Mouse (Mus musculus) myocyte (in vitro differentiated cells): ENCODE data around the gene Ankrd50. TPM values are rescaled to one million over a fixed set of nuclear protein-coding genes. Genes with fewer than 3 reads are reported as not detected.

Experiments used
- H3K27me3 ChIP-seq: one replicate; pipeline ENCODE4 v1.6.1; 2011; ENCODE audit not compliant: control insufficient read depth, insufficient read depth, insufficient read length
- H3K36me3 ChIP-seq: one replicate; pipeline ENCODE4 v1.6.1; 2011; ENCODE audit not compliant: control insufficient read depth, insufficient read depth
- H3K4me2 ChIP-seq: one replicate; pipeline ENCODE4 v1.6.1; 2011; ENCODE audit warnings: low read depth, control low read depth
- H3K4me3 ChIP-seq: one replicate; pipeline ENCODE4 v1.5.1; 2011; ENCODE audit warnings: mild to moderate bottlenecking, control low read depth, moderate library complexity
- H3K79me2 ChIP-seq: one replicate; pipeline ENCODE4 v1.6.1; 2011; ENCODE audit not compliant: control insufficient read depth, insufficient read depth
- H3ac ChIP-seq: one replicate; pipeline ENCODE4 v1.6.1; 2011; ENCODE audit not compliant: control insufficient read depth, insufficient read length
- CEBPB ChIP-seq: IDR thresholded peaks from 2 replicates; pipeline ENCODE4 v1.6.1; 2011; ENCODE audit warnings: mild to moderate bottlenecking, moderate library complexity; ENCODE audit not compliant: poor library complexity, insufficient read depth, severe bottlenecking
- E2F4 ChIP-seq: IDR thresholded peaks from one replicate; pipeline ENCODE4 v1.6.1; 2011; ENCODE audit warnings: mild to moderate bottlenecking, control low read depth, moderate library complexity; ENCODE audit not compliant: insufficient read depth
- MAX ChIP-seq: IDR thresholded peaks from one replicate; pipeline ENCODE4 v1.6.1; 2011; ENCODE audit warnings: low read depth, mild to moderate bottlenecking, control low read depth
- MYOD1 ChIP-seq, 3 experiments: IDR thresholded peaks; one replicate each; pipeline ENCODE4 v1.6.1; 2011; ENCODE audit warnings: control low read depth in 2 of 3, low read depth in 2 of 3, mild to moderate bottlenecking in 2 of 3, moderate library complexity in 1 of 3; ENCODE audit not compliant: insufficient read length in 2 of 3, control insufficient read depth in 1 of 3
- MYOG ChIP-seq, 3 experiments: IDR thresholded peaks; one replicate each; pipeline ENCODE4 v1.6.1; 2011; ENCODE audit warnings: control low read depth in 2 of 3, low read depth in 2 of 3, mild to moderate bottlenecking in 2 of 3; ENCODE audit not compliant: insufficient read length in 2 of 3, control insufficient read depth in 1 of 3, insufficient read depth in 1 of 3
- POLR2A ChIP-seq: IDR thresholded peaks from one replicate; pipeline ENCODE4 v1.6.1; 2011; ENCODE audit warnings: low read depth, mild to moderate bottlenecking, control low read depth, moderate library complexity; ENCODE audit not compliant: insufficient read length
- POLR2AphosphoS2 ChIP-seq: IDR thresholded peaks from one replicate; pipeline ENCODE4 v1.6.1; 2011; ENCODE audit warnings: low read depth, control low read depth; ENCODE audit not compliant: insufficient read length
- REST ChIP-seq: IDR thresholded peaks from one replicate; pipeline ENCODE4 v1.6.1; 2011; ENCODE audit warnings: mild to moderate bottlenecking, control low read depth, moderate library complexity; ENCODE audit not compliant: insufficient read depth, insufficient read length
- SRF ChIP-seq: IDR thresholded peaks from one replicate; pipeline ENCODE4 v1.6.1; 2011; ENCODE audit warnings: low read depth; ENCODE audit not compliant: control insufficient read depth, insufficient read length
- TCF12 ChIP-seq: IDR thresholded peaks from one replicate; pipeline ENCODE4 v1.6.1; 2011; ENCODE audit warnings: mild to moderate bottlenecking, control low read depth; ENCODE audit not compliant: poor library complexity, insufficient read depth, severe bottlenecking
- TCF3 ChIP-seq: IDR thresholded peaks from one replicate; pipeline ENCODE4 v1.6.1; 2011; ENCODE audit warnings: low read depth, control low read depth; ENCODE audit not compliant: insufficient read length
- USF1 ChIP-seq: IDR thresholded peaks from one replicate; pipeline ENCODE4 v1.6.1; 2011; ENCODE audit warnings: low read depth, mild to moderate bottlenecking, control low read depth, moderate library complexity
- polyA plus RNA-seq: library from polyadenylated mRNA; unstranded; fragments of >200 nt; fragmentation: generic; extraction: Trizol; gene quantifications from one replicate; pipeline ENCODE4 v1.2.1, GENCODE M21; 2012; ENCODE audit warnings: missing spikeins

The Ankrd50 gene
- polyA plus RNA-seq: 44.2 TPM

DNA sequence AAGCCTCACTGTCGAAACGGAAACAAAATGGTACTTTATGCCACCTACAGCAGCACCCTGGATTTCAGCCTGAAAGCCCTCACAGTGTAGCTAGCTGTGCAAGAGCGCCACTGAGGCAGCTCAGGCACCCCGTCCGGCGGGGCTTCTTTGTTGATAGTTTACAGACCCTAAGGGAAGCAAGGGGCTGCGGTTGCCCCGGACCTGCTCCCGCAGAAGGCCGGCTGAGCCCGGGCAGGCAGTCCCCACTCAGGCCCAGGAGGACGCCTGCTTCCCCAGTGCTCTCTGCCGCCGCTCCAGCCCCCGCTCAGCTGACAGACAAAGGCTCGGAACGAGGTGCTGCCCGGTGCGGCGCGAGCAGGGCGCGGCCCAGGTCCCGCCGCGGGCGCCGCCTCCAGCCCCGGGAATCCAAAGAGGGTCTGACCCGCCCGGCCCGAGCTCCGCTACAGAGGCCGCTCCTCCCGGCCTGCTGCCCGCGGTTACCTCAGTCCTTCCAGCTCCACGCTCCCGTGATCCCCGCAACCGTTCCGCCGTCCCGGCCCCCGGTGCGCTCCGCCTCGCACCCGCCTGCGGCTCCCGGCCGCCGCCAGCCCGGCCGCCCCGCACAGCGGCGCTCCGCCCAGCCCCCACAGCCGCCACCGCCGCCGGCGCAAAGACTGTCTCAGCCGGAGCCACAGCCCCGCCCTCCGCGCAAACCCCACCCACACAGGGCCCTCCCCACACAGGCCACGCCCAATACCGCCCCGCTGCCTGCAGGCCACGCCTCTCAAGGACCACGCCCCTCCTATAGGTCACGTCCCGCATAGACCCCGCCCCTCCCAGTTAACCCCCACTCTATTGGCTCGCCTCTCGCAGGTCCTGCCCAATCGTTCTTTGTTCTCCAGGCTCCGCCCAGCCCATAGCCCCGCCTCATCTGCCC is at the start of gene Ankrd50:
Ankrd50 (minus strand) TSS at position 654 of the 916 bp plus-strand sequence.
- H3K36me3 ChIP-seq: peaks cover 10% of the 10 kb centered on the region
- peak within 1 kb of the TSS; percentile 99 for H3K4me2 ChIP-seq
- H3K79me2 ChIP-seq: peaks cover 47% of the 10 kb centered on the region
- TF ChIP-seq POLR2AphosphoS2 (peak; percentile 77), POLR2A (peak; percentile 77), SRF (peak; percentile 69), MYOG (IDR thresholded peaks at IDR 0.05; ENCODE audit: control insufficient read depth in 1 of 3, insufficient read depth in 1 of 3, insufficient read length in 2 of 3, low read depth in 2 of 3) (peak in 1 of 3 experiments; percentile 34), CEBPB (no peak), MYOD1 (IDR thresholded peaks at IDR 0.05; ENCODE audit: control insufficient read depth in 1 of 3, insufficient read length in 2 of 3, low read depth in 2 of 3) (peak in 1 of 3 experiments; percentile 10), TCF12 (no peak), TCF3 (no peak)
- peak within 1 kb of the TSS; percentile 57 for H3ac ChIP-seq
- H3K4me3 ChIP-seq: peak within 1 kb of the TSS; percentile 68
- H3K27me3 ChIP-seq: no peaks in the 10 kb centered on the region

DNA sequence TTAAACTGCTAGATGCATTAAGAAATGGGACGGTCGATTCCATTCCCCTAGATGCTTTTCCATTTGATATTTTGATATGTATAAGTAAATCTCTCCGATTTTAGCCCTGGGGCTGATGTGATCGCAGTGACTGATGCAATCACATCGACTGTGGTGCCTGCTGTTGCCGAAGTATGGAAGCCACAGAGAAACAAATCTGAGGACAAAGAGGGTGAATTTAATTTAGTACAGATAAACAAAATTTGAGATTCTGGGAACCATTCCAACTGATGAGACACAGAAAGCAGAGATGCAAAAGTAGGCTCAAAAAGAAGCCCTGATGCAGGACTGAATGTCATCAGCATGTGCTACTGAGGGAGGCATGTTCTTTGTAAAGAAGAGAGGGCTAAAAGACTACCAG is 49.6 kb upstream of the Ankrd50 start:
- TF ChIP-seq TCF3 (no peak), CEBPB (peak; percentile 59; the same call in 1 of the 2 replicates)
- no peak overlapping the region for H3K4me2 ChIP-seq
- no peak overlapping the region for H3K4me3 ChIP-seq
- H3K27me3 ChIP-seq: no peaks in the 10 kb centered on the region
- H3ac ChIP-seq: no peak overlapping the region
- no peaks in the 10 kb centered on the region for H3K79me2 ChIP-seq
- no peaks in the 10 kb centered on the region for H3K36me3 ChIP-seq

DNA sequence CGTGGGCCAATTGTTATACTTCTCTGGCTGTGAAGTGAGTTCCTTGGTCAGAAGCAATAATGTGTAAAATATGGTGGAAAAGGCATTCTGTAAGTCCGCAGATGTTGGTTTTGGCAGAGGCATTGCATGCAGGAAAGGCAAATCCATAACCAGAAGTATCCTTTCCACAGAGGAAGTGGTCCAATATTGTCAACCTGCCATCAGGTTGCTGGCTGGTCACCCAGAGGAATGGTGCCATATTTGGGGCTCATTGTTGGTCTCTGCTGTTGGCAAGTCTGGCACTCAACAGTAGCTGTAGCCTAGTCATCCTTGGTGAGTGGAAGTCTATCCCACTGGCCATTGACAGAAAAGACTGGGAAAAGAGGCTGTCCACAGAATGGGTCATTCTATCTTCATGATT is 35.8 kb upstream of the Ankrd50 start:
- no peak overlapping the region for H3K4me3 ChIP-seq
- no peak overlapping the region for H3ac ChIP-seq
- H3K4me2 ChIP-seq: no peak overlapping the region
- H3K27me3 ChIP-seq: no peaks in the 10 kb centered on the region
- H3K79me2 ChIP-seq: no peaks in the 10 kb centered on the region
- no peaks in the 10 kb centered on the region for H3K36me3 ChIP-seq
- no peak for TF ChIP-seq POLR2A
- TF ChIP-seq MYOD1 (IDR thresholded peaks at IDR 0.05; ENCODE audit: control insufficient read depth in 1 of 3, insufficient read length in 2 of 3, low read depth in 2 of 3): no peak
- TF ChIP-seq CEBPB: no peak
- TF ChIP-seq POLR2AphosphoS2: no peak
- TF ChIP-seq TCF12: no peak
- no peak for TF ChIP-seq MYOG (IDR thresholded peaks at IDR 0.05; ENCODE audit: control insufficient read depth in 1 of 3, insufficient read depth in 1 of 3, insufficient read length in 2 of 3, low read depth in 2 of 3)
- TF ChIP-seq E2F4: no peak
- no peak for TF ChIP-seq MAX
- no peak for TF ChIP-seq USF1
- TF ChIP-seq TCF3: no peak
- TF ChIP-seq REST: no peak
- no peak for TF ChIP-seq SRF

DNA sequence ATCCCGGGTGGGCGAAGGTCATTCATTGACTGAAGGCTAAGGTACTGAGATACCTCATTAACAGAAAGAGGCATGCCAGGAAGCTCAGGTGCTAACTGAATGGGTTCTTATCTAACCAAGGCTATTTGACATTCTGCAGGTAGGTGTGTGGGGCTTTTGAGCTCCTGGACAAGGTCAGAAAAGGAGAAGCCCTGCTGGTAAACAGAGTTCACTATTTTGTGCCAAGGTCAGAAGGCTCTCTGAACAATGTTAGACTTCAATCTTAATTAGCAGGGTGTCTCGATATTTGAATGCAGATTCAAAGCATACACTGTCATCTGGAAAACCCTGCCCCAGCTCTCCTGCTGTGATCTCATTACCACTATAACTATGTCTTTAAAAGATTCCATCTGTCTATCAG is 35.3 kb upstream of the Ankrd50 start:
- Histone ChIP-seq H3K27me3 (no peaks in the 10 kb centered on the region), H3K36me3 (no peaks in the 10 kb centered on the region), H3K4me2 (no peak overlapping the region), H3ac (no peak overlapping the region), H3K79me2 (no peaks in the 10 kb centered on the region), H3K4me3 (no peak overlapping the region)
- TF ChIP-seq MYOG (IDR thresholded peaks at IDR 0.05; ENCODE audit: control insufficient read depth in 1 of 3, insufficient read depth in 1 of 3, insufficient read length in 2 of 3, low read depth in 2 of 3) (no peak), TCF3 (no peak)

DNA sequence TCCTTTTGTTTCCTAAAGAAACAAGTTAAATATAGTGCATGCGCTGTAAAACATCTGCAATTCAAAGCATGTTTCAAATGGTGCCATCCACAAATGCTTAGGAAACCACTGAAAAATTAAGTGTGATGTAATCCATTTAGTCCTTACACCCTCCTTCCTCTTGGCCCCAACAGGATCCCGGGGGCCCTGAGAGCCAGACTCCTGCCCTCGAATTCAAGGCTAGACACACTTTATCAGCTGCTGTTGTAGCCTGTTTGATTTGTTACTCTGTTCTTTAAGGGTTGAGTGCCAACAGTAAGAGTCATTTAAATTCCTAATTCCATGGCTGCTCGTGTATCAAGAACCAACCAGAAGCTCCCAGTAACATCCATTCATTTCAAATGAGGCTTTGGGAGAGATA is 19.0 kb upstream of the Ankrd50 start:
- Histone ChIP-seq H3K27me3 (no peaks in the 10 kb centered on the region), H3K79me2 (no peaks in the 10 kb centered on the region), H3K36me3 (no peaks in the 10 kb centered on the region), H3K4me3 (no peak overlapping the region), H3ac (no peak overlapping the region), H3K4me2 (no peak overlapping the region)
- TF ChIP-seq MYOD1 (IDR thresholded peaks at IDR 0.05; ENCODE audit: control insufficient read depth in 1 of 3, insufficient read length in 2 of 3, low read depth in 2 of 3) (no peak), MAX (no peak), REST (no peak), POLR2A (no peak), POLR2AphosphoS2 (no peak), SRF (no peak), TCF12 (no peak), E2F4 (no peak), CEBPB (no peak), MYOG (IDR thresholded peaks at IDR 0.05; ENCODE audit: control insufficient read depth in 1 of 3, insufficient read depth in 1 of 3, insufficient read length in 2 of 3, low read depth in 2 of 3) (no peak), USF1 (no peak), TCF3 (no peak)
